Mouse (Mus musculus): ENCODE measurements around the gene Mettl26.

- no peak for TF ChIP-seq POLR2A (IDR thresholded peaks at IDR 0.05; ENCODE audit: extremely low read depth, insufficient read depth, low read length)
- no peak for TF ChIP-seq CTCF (IDR thresholded peaks at IDR 0.05; ENCODE audit: extremely low read depth, insufficient read depth, low read length)
Measured at GRCm38 (mm10) chr17:25842509-25842908, 32.4 kb upstream of the Mettl26 start.
